Mouse (Mus musculus) cortical plate, adult 2 months (tissue): ENCODE measurements around the gene Wwp2.

Source experiments
- CTCF ChIP-seq: fragments of 200-500 bp; IDR thresholded peaks from 2 replicates; pipeline ENCODE4 v1.5.1; 2011; ENCODE audit warnings: mild to moderate bottlenecking, control low read depth, low read length; ENCODE audit not compliant: insufficient read depth; ENCODE audit errors: extremely low read depth
- POLR2A ChIP-seq: fragments of 200-500 bp; IDR thresholded peaks from 2 replicates; pipeline ENCODE4 v1.6.1; 2011; ENCODE audit warnings: mild to moderate bottlenecking, low read length, control low read depth; ENCODE audit not compliant: insufficient read depth; ENCODE audit errors: extremely low read depth

GRCm38 (mm10) chr8:107581536-107581935 is 145.4 kb downstream of the Wwp2 start:
- no peak for TF ChIP-seq CTCF
- no peak for TF ChIP-seq POLR2A
